Mouse (Mus musculus): ENCODE results near the gene Shank2.

Shank2 gene

DNA sequence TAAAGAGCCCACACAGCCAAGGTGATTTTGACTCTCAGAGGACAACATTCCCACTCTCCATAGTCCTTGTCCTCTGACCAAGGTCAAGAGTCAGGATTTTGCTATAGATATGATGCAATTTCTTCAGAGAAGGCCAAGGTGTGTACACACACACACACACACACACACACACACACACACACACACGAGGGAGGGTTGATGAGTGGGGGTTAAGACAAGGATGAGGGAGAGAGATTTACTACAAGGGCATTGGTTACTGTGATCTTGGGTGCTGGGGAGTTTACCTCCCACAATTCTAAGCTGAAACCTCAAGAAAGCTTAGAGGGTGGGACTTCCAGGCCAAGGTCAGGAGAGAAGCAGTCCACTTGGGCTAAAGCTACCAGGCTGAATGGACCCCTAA is 104.2 kb downstream of the Shank2 start:
- DNase-seq (ENCODE audit: low spot score in 2 of 2) = no peak

DNA sequence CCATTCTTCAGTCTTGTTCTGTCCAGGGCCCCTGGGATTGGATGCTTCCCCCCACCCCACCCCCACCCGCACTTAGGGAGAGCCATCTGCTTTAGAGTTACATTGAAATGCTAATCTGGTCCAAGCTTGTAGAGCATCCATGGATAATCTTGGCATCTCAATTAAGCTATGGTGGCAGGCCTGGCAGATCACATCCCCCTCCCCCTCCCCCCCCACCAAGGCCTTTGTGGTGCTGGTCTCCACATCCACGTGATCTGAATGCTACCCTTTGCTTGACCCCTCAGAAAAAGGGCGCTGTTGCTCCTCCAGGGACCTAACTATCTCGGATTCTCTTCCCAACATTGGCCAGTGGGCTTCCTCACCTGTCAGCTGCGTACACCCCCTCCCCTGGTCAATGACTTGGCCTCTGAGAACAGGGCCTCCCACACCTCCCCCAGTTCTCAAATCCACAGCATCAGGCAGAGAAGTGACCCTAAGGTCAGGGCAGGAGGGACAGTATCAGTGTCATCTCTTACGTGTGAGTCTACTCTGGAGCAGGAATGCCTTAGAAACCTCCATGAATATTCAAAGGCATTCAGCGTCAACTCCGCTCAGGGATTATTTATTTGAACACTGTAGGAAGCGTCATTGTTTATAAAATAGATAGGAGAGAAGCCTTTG is 104.8 kb downstream of the Shank2 start:
- no peak for DNase-seq (ENCODE audit: low spot score in 2 of 2)

DNA sequence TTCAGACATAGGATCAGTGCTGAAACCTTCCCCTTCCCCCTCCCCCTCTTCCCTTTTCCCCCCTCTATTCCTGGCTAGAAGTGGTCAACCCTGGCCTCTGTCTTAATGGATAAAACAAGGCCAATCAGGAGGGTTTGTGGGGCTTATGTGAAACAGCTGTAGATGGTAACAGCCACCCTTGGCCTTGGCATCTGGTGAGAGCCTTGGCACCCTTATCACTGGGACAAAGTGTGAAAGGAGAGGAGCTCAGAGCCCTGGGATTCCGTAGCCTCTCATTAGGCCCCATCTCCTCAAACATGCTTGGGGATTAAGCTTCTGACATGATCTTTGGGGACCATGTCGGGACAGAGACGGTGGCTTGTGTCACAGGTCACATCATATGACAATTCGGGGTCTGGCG is 106.4 kb downstream of the Shank2 start:
- DNase-seq (ENCODE audit: low spot score in 2 of 2) = no peak

DNA sequence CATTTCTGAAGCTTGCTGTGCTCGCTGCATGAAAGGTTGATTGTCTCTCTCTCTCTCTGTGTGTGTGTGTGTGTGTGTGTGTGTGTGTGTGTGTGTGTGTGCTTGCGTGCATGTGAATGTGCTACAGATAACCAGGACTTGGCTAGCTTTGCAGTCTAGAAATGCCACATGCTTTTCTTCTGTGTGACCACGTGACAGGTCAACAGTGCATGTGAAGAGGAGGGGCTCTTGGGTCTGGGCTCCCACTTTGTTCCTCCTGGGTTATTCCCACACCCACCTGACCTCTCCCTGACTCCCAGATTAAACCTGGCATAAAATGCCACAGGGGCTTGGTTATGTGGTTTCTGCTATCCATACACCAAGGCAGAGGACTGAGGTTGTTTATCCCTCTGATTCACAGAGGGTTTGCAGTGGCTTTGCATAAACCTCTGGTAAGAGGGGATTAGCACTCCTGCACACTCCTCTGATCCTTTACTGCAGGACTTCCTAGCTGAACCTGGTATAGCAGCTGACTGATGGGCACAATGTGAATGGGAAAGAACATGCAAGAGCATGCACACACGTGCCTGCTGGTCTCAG is 109.4 kb downstream of the Shank2 start:
- DNase-seq (ENCODE audit: low spot score in 2 of 2) = no peak

DNA sequence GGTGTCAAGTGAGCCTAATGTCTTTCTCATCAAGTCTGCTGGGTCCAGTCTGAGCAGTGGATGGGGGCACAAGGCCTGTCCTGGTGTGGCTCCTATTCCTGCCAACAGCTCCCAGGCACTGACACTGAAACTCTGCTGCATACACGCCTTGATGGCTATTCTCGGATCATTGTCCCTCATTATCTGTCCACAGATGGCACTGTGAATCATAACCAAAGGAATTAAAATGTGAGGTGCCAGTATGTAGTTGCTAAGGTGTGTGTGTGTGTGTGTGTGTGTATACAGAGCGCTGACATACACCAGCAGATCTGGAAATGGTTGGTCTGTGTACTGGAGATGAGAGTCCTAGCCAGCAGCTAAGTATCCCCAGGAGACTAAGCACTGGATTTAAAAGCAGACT is 110.3 kb downstream of the Shank2 start:
- no peak for DNase-seq (ENCODE audit: low spot score in 2 of 2)

DNA sequence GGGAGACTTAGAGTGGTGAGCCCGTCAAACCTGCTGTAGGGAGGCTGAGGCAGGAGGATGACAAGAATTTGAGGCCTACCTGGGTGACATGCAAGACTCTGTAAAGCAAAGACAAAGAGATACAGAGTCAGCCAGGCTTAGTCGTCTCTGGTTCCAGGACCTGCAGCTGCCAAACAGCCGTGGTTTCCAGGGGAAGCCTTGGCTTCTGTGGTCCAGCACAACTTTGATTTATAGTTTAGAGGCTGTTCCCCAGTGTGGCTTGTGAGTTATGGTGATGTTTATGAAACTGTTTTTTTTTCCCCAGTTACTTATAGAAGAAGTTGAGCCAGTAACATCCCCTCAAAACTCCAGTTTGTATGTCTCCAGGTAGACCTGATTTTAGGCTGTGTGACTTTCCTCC is 112.5 kb downstream of the Shank2 start:
- no peak for DNase-seq (ENCODE audit: low spot score in 2 of 2)

DNA sequence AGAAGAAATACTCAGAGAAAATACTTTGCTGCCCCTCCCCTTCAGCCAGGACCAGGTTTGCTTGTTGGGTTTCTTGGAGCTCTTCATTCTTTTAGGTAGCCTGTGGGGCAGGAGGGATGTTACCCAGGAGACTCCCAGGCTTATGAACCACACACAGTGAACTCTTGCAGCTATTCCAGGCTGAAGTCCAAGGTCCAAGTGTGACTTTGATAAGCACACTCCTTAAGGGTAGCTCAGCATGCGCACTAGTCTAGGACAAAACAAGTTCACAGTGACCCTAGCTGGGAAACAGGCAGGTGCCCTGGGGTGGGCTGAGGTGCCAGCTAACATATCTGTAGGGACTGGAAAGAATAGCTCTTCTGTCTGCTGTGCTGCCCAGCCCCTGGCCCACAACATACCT is 117.8 kb downstream of the Shank2 start:
- DNase-seq (ENCODE audit: low spot score in 2 of 2) = no peak

DNA sequence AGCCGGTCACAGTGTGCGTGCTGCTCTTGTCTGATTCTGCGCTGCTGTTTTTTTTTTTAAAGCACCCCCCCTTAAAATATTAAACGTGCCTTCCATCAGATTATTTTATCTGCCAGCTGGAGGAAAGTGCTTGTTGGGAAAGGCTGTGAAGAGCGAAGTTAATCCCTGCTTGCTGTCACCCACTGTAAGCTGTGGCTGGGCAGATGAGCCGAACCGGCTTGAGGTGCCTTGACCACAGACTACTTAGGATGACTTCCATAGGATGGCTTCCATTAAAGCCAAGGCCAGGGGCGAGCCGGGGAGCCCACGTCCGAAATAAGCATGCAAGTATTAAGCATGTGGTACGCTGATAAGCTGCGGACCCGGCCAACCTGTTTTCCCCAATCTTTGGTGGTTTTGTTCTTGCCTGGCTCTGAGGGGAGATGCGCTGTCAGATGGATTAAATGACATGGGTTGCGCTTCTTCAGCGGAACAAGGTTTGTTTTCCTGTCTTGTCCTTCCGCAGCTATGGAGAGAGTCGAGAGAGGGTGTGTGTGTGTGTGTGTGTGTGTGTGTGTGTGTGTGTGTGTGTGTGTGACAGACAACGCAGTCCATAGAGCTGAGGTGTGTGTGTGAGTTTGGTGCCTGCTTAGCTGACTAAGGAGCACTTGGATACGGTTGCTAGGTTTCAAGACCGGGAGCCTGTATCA is 131.1 kb downstream of the Shank2 start:
- DNase-seq (ENCODE audit: low spot score in 2 of 2) = no peak

DNA sequence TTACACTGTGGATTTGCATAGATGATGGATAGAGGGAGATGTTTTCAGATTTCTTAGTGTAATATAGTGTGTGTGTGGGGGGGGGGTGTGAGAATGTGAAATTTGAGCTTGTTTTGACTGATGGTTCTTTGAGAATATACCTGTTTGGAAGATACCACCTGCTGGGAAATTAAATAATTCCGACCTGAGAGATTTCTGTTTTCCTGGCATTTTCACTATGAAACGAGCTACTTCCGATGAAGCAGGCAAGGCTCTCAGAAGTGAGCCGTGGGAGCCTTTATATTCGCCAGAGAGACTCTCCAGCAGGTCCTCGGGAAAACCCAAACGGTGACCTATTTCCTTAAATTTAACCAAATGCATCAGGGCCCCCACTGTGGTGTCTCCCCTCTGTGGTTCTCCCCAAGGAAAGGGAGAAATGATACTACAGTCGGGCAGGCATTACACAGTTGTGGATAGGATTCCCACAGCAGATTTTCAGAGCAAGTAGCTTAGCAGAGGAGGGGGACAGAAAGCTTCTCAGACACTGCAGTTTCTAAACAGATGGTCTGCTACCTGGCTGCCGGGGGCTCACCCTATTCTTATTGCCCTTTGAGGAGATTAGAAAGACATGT is 131.8 kb downstream of the Shank2 start:
- DNase-seq (ENCODE audit: low spot score in 2 of 2) = no peak

DNA sequence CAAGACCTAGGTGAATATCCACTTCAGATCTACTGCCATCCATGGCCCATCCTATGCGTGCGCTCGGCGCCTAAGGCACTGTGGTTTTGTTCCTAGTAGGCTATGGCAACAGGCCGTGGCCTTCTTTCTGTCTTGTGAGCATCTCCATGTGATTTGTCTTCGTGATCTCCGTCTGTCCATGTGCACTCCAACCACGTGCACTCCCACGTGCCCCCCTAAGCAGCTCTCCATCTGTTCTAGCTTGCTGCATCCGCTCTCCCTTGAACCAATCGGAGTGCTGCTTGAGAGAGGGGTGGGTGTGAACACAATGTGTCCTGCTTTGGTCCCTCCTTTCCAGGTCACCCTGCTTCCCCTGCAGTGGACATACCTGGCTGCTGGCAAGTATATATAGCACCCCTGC is 133.0 kb downstream of the Shank2 start:
- DNase-seq (ENCODE audit: low spot score in 2 of 2) = no peak

DNA sequence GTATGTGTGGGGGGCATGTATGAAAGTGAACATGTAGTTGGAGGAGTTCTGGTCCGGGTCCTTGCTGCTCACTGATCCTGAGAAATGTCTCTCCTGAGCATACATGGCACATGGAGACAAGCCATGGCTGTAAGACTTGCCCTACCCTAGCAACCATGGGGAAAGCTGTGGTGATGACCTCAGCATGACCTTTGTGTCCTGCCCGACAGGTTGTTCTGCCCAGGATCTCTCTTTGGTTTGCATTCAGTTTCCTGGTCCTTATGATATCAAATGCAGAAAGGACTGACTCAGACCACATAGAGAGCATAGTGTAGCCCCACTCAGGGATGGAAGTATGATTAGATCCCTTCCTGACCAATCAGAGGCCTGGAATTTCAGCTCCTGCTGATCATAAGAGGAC is 136.1 kb downstream of the Shank2 start:
- DNase-seq (ENCODE audit: low spot score in 2 of 2) = no peak

DNA sequence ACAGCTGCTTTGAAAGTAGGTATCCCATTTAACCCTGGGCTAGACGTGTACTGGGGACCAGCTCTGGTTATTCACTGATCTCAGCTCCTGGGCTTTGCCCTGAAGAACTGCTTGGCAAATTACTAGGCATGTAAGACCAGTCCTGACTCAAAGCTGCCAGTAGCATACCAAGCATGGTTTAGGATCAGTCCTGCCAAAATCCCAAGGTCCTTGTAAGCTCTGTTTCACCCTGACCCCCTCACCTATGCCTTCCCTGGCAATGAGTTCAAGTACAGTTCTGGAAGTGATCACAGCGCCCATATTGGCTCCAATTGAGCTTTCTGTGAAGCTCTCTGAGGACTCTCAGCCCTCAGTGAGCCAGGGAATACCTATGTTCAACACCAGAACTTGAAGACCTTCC is 136.7 kb downstream of the Shank2 start:
- no peak for DNase-seq (ENCODE audit: low spot score in 2 of 2)

DNA sequence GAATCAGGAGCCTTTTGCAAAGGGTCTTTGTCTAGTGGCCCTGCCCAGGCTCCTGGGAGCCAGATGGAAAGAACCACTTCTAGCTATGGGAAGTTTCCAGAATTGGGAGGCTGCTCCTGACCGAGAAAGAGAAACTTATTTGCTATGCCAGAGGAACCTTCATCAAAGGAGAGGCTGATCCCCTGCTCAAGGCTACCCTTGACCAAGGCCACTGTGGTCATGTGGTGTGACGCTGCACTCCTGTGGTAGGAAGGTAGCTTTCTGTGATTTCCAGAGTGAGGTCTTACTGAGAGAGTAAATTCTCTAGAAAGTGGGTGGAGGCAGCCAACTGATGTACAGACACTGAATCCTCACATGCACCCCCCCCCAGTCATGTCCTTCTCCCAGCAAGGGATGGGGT is 138.0 kb downstream of the Shank2 start:
- no peak for DNase-seq (ENCODE audit: low spot score in 2 of 2)

DNA sequence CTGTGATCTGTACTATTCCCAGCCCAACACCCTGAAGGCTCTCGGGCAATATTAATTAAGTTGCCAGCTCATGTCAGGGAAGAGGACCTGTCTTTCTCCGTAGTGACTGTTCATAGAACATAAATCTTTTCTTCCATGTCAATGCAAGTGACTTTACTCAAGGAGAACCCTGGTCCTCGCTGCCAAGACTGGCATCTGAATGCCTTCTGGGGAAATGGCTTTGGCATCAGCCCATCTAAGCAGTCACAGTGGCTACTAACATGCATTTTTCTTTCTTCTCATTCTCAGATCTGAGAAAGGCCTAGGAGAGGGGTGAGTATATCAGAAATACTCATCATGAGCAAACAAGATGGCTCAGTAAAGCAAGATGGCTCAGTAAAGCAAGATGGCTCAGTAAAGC is 138.7 kb downstream of the Shank2 start:
- no peak for DNase-seq (ENCODE audit: low spot score in 2 of 2)

DNA sequence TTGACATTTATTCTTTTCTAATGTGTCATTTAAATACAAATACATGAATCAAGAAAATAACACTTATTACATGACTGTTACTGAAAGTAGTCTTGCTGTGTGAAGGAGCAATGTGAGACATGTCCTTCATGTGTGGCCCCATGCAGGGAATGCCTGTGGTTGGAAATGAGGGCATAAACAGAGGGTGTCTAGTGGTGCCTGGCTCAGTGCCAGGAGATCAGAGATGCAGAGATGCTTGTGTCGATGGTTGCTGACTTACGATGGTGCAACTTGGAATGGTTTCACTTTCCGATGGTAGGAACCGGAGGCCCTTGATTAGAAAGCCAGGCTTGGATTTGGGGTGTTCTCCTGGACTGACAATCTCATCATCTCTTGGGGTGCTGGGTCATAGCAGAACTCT is 140.3 kb downstream of the Shank2 start:
- DNase-seq (ENCODE audit: low spot score in 2 of 2) = no peak

DNA sequence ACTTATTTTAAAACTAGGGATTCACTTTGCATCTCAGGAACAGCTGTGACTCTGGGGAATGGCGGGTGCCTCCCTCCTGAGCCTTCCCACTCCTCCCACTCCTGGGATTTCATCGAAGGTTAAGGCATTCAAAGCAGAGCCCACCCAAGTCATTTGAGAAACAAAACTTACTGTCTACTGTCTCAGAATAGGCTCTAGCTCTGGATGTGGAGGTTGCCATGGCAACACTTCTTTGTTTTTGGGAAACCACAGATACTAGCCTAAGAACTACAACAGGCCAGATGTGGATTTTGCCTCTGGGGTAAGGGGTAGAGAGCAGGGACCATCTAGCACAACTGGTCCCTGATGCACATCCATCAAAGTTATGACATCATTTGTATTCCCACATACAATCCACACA is 142.2 kb downstream of the Shank2 start:
- no peak for DNase-seq (ENCODE audit: low spot score in 2 of 2)

DNA sequence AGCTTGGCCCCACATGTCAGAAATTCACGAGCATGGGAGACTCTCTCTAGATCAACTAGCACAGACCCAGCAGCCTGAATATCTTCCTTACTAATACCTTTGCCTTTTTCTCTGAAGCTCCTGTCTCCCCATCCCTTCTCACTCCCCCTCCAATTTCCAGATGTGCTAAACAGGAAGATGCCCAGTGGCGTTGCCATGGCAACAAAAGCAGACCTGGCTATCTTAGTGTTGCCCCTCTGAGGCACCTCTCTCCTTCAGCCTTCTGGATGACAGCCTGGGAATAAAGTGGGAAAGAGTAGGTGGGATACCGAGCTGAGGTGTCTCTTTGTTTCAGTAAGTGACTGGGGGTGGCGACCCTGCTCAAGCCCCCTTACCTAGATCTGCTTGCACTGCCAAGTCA is 146.4 kb downstream of the Shank2 start:
- DNase-seq (ENCODE audit: low spot score in 2 of 2) = no peak

DNA sequence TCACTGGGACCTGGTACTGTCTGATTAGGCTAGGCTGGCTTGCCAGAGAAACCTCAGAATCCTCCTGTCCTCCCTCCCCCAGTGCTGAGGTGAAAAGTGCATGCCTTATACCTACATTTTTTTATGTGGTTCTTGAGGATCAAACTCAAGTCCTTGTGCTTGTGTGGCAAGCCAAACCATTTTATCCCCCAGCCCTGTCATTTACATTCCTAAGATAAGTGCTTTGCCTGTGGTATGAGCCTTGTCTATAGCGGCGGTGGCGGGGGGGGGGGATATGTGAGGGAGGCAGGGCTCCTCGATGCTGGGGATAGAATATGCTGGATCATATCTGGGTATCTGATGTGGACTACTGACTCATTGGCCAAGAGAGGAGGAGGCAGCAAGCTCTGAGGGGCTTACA is 151.4 kb downstream of the Shank2 start:
- no peak for DNase-seq (ENCODE audit: low spot score in 2 of 2)

DNA sequence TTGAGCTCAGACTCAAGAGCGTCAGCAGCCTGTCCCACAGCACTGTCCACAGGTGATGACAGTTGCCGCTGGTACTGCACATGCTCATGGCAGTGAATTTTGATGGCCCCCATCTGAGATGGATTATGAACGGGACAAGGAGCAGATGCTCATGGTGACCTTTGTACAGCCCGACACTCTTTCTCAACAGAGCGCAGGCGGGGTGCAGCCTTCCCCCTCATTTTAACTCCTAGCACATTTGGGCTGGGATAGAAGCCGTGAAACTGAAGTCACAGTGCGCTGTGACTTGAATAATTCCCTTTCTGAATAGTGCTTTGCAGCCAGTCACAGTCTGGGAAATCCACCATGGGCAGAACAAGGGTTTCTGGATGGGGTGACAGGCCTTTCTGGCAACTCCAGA is 152.0 kb downstream of the Shank2 start:
- no peak for DNase-seq (ENCODE audit: low spot score in 2 of 2)

DNA sequence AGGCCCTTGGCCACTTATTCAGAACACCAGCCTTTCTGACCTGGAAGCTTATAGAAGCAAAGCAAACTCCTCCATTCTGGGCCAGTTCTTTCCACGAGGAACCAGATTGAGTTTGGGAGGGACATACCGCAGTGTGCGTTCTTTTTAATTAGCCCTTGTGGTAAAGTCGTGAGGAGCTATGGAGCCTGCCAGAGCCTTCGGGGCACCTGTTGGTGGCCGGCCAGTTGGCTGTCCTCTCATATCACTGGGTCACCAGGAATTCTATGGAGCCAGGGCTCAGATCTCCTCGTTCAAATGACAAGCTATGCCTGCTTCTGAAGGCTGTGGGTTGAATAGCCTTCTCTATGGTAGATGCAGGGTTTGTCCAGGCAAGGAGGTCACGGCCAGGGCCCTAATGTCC is 156.2 kb downstream of the Shank2 start:
- DNase-seq (ENCODE audit: low spot score in 2 of 2) = no peak

DNA sequence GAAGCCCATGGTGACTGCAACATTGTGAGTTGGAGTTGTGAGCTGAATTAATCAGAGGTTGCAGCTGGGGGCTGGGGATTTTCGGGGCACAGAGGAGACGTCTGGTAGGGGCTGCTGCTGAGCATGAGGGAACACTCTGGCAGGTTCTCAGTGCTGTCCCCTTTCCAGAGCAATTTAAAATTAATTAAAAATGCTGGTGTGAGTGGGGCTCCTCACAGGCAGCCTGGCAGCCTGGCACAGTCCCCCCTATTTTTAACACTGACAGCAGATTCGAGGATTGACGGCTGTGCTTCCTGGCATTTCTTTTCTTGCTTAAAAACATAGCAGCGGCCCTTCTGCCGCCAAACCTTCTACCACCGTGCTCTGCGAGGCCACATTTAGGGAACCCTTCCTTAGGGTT is 157.8 kb downstream of the Shank2 start:
- DNase-seq (ENCODE audit: low spot score in 2 of 2) = no peak

DNA sequence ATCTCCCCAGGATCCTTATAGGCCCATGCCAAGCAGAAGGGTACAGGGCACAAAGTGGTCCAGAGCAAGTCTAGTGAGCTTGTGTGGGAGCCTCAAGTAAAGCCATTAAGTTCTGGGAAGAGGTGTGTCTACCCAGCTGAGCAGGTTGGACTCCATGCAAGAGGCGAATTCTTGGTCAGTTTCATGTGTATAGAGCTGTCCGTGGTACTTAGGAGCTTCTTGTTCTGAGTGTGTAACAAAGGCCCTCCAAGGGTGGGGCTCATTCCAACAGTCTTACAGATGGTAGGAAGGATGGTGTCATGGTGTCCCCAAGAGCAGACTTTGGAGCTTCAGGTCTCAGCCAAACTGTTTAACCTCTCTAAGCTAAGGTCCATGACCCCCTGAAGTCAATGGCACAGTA is 158.3 kb downstream of the Shank2 start:
- DNase-seq (ENCODE audit: low spot score in 2 of 2) = no peak

DNA sequence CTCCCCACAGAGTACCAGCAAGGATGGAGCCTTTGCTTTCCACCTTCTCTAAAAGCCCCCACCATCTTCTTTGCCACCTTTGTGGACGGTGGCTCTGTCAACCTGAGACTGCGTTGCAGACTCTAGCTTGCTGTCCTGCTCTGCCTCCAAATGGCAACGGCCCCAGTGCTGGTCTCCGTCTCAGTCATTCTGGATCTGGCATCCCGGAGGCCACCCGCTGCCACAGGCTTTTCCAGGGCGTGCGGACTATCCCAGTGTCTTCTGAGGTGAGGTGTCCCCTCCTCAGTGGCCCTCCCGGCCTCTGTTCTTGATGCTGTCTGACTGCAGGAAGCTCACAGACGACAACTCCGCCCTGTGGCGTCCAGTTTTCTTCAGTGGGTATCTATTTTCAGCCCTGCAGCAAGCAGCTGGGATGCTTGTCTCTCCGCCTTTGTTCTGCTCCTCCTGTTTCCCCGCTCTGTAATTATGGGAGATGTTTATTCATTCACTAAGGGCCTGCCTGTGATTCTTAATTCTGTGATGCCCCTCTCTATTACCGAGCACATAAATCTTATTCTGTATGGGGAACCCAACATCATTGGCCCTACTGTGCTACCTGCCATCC is 159.0 kb downstream of the Shank2 start:
- DNase-seq (ENCODE audit: low spot score in 2 of 2) = no peak

All from thymus, postnatal 10 days (tissue).